Mouse (Mus musculus): ENCODE results near the gene Lman2l. TPM values are rescaled to one million over a fixed set of nuclear protein-coding genes. Genes with fewer than 3 reads are reported as not detected.

Gene Lman2l
- polyA plus RNA-seq, 1 experiment: 26.9 TPM

GRCm38 (mm10) chr1:36401509-36401908, 43.6 kb downstream of the Lman2l start:
- Histone ChIP-seq H3K36me3 (ENCODE audit: control insufficient read depth, insufficient read depth, low read length, poor library complexity, severe bottlenecking) (no peaks in the 10 kb centered on the region), H3K27me3 (ENCODE audit: control insufficient read depth, insufficient read depth, low read length, poor library complexity, severe bottlenecking) (no peaks in the 10 kb centered on the region), H3K27ac (ENCODE audit: insufficient read depth, low read length) (no peak overlapping the region), H3K9me3 (replicated peaks; ENCODE audit: control insufficient read depth, insufficient read depth, low read length, poor library complexity, severe bottlenecking) (no peaks in the 10 kb centered on the region), H3K9ac (ENCODE audit: low read depth, poor library complexity, severe bottlenecking) (no peak overlapping the region), H3K4me3 (ENCODE audit: low read depth, low read length) (no peak overlapping the region), H3K4me1 (ENCODE audit: control insufficient read depth, insufficient read depth, low read length) (no peaks in the 10 kb centered on the region)
- no peak for TF ChIP-seq EP300 (IDR thresholded peaks at IDR 0.05; ENCODE audit: insufficient read depth, low read depth, low read length)
- TF ChIP-seq POLR2A (IDR thresholded peaks at IDR 0.05; ENCODE audit: insufficient read depth, low read length): no peak
- TF ChIP-seq CTCF (IDR thresholded peaks at IDR 0.05; ENCODE audit: low read depth, low read length): no peak

GRCm38 (mm10) chr1:36397041-36397440, 48.0 kb downstream of the Lman2l start:
- Histone ChIP-seq H3K9me3 (replicated peaks; ENCODE audit: control insufficient read depth, insufficient read depth, low read length, poor library complexity, severe bottlenecking) (no peaks in the 10 kb centered on the region), H3K4me1 (ENCODE audit: control insufficient read depth, insufficient read depth, low read length) (no peaks in the 10 kb centered on the region), H3K27ac (ENCODE audit: insufficient read depth, low read length) (no peak overlapping the region), H3K36me3 (ENCODE audit: control insufficient read depth, insufficient read depth, low read length, poor library complexity, severe bottlenecking) (no peaks in the 10 kb centered on the region), H3K4me3 (ENCODE audit: low read depth, low read length) (no peak overlapping the region), H3K27me3 (ENCODE audit: control insufficient read depth, insufficient read depth, low read length, poor library complexity, severe bottlenecking) (no peaks in the 10 kb centered on the region), H3K9ac (ENCODE audit: low read depth, poor library complexity, severe bottlenecking) (no peak overlapping the region)
- TF ChIP-seq EP300 (IDR thresholded peaks at IDR 0.05; ENCODE audit: insufficient read depth, low read depth, low read length) (no peak), POLR2A (IDR thresholded peaks at IDR 0.05; ENCODE audit: insufficient read depth, low read length) (no peak), CTCF (IDR thresholded peaks at IDR 0.05; ENCODE audit: low read depth, low read length) (no peak)

- Histone ChIP-seq H3K9me3 (replicated peaks; ENCODE audit: control insufficient read depth, insufficient read depth, low read length, poor library complexity, severe bottlenecking) (no peaks in the 10 kb centered on the region), H3K4me3 (ENCODE audit: low read depth, low read length) (no peak overlapping the region), H3K4me1 (ENCODE audit: control insufficient read depth, insufficient read depth, low read length) (no peaks in the 10 kb centered on the region), H3K27ac (ENCODE audit: insufficient read depth, low read length) (no peak overlapping the region), H3K36me3 (ENCODE audit: control insufficient read depth, insufficient read depth, low read length, poor library complexity, severe bottlenecking) (no peaks in the 10 kb centered on the region), H3K9ac (ENCODE audit: low read depth, poor library complexity, severe bottlenecking) (no peak overlapping the region), H3K27me3 (ENCODE audit: control insufficient read depth, insufficient read depth, low read length, poor library complexity, severe bottlenecking) (no peaks in the 10 kb centered on the region)
- no peak for TF ChIP-seq POLR2A (IDR thresholded peaks at IDR 0.05; ENCODE audit: insufficient read depth, low read length)
- TF ChIP-seq CTCF (IDR thresholded peaks at IDR 0.05; ENCODE audit: low read depth, low read length): no peak
- no peak for TF ChIP-seq EP300 (IDR thresholded peaks at IDR 0.05; ENCODE audit: insufficient read depth, low read depth, low read length)
These were observed 65.5 kb downstream of the Lman2l start for GRCm38 (mm10) chr1:36379582-36379981.

- H3K9me3 ChIP-seq (replicated peaks; ENCODE audit: control insufficient read depth, insufficient read depth, low read length, poor library complexity, severe bottlenecking): no peaks in the 10 kb centered on the region
- TF ChIP-seq POLR2A (IDR thresholded peaks at IDR 0.05; ENCODE audit: insufficient read depth, low read length) (no peak), EP300 (IDR thresholded peaks at IDR 0.05; ENCODE audit: insufficient read depth, low read depth, low read length) (no peak), CTCF (IDR thresholded peaks at IDR 0.05; ENCODE audit: low read depth, low read length) (no peak)
- no peak overlapping the region for H3K9ac ChIP-seq (ENCODE audit: low read depth, poor library complexity, severe bottlenecking)
- H3K27me3 ChIP-seq (ENCODE audit: control insufficient read depth, insufficient read depth, low read length, poor library complexity, severe bottlenecking): no peaks in the 10 kb centered on the region
- H3K36me3 ChIP-seq (ENCODE audit: control insufficient read depth, insufficient read depth, low read length, poor library complexity, severe bottlenecking): no peaks in the 10 kb centered on the region
- H3K4me3 ChIP-seq (ENCODE audit: low read depth, low read length): no peak overlapping the region
- H3K27ac ChIP-seq (ENCODE audit: insufficient read depth, low read length): no peak overlapping the region
- no peaks in the 10 kb centered on the region for H3K4me1 ChIP-seq (ENCODE audit: control insufficient read depth, insufficient read depth, low read length)
These were observed 66.2 kb downstream of the Lman2l start for GRCm38 (mm10) chr1:36378880-36379279.

GRCm38 (mm10) chr1:36371934-36372845, 72.9 kb downstream of the Lman2l start, which contains the start of gene Fer1l5:
Fer1l5 (plus strand) TSS chr1:36372291.
- no peak for TF ChIP-seq EP300 (IDR thresholded peaks at IDR 0.05; ENCODE audit: insufficient read depth, low read depth, low read length)
- TF ChIP-seq CTCF (IDR thresholded peaks at IDR 0.05; ENCODE audit: low read depth, low read length): no peak
- no peak for TF ChIP-seq POLR2A (IDR thresholded peaks at IDR 0.05; ENCODE audit: insufficient read depth, low read length)
- no peaks in the 10 kb centered on the region for H3K27me3 ChIP-seq (ENCODE audit: control insufficient read depth, insufficient read depth, low read length, poor library complexity, severe bottlenecking)
- no peaks in the 10 kb centered on the region for H3K36me3 ChIP-seq (ENCODE audit: control insufficient read depth, insufficient read depth, low read length, poor library complexity, severe bottlenecking)
- no peak within 1 kb of the TSS for H3K9ac ChIP-seq (ENCODE audit: low read depth, poor library complexity, severe bottlenecking)
- no peaks in the 10 kb centered on the region for H3K9me3 ChIP-seq (replicated peaks; ENCODE audit: control insufficient read depth, insufficient read depth, low read length, poor library complexity, severe bottlenecking)
- H3K4me1 ChIP-seq (ENCODE audit: control insufficient read depth, insufficient read depth, low read length): no peaks in the 10 kb centered on the region
- no peak within 1 kb of the TSS for H3K27ac ChIP-seq (ENCODE audit: insufficient read depth, low read length)
- H3K4me3 ChIP-seq (ENCODE audit: low read depth, low read length): no peak within 1 kb of the TSS

GRCm38 (mm10) chr1:36370918-36371317, 74.2 kb downstream of the Lman2l start:
- Histone ChIP-seq H3K27me3 (ENCODE audit: control insufficient read depth, insufficient read depth, low read length, poor library complexity, severe bottlenecking) (no peaks in the 10 kb centered on the region), H3K9me3 (replicated peaks; ENCODE audit: control insufficient read depth, insufficient read depth, low read length, poor library complexity, severe bottlenecking) (no peaks in the 10 kb centered on the region), H3K4me1 (ENCODE audit: control insufficient read depth, insufficient read depth, low read length) (no peaks in the 10 kb centered on the region), H3K9ac (ENCODE audit: low read depth, poor library complexity, severe bottlenecking) (no peak overlapping the region), H3K27ac (ENCODE audit: insufficient read depth, low read length) (no peak overlapping the region), H3K4me3 (ENCODE audit: low read depth, low read length) (no peak overlapping the region), H3K36me3 (ENCODE audit: control insufficient read depth, insufficient read depth, low read length, poor library complexity, severe bottlenecking) (peaks cover 3% of the 10 kb centered on the region)
- no peak for TF ChIP-seq EP300 (IDR thresholded peaks at IDR 0.05; ENCODE audit: insufficient read depth, low read depth, low read length)
- no peak for TF ChIP-seq POLR2A (IDR thresholded peaks at IDR 0.05; ENCODE audit: insufficient read depth, low read length)
- no peak for TF ChIP-seq CTCF (IDR thresholded peaks at IDR 0.05; ENCODE audit: low read depth, low read length)

Other genes with a start within 250 kb of the Lman2l start
- 76.7 and 77.5 TPM in 2 replicates for gene Uggt1, start 200.6 kb downstream of the Lman2l start, polyA plus RNA-seq (2011; ENCODE audit: insufficient read depth, insufficient read length, low read depth, missing spikeins)
- not detected in 2 replicates for gene Neurl3, start 170.6 kb downstream of the Lman2l start, polyA plus RNA-seq (2011; ENCODE audit: insufficient read depth, insufficient read length, low read depth, missing spikeins)
- 3.5 and 4.1 TPM in 2 replicates for gene Arid5a, start 137.5 kb downstream of the Lman2l start, polyA plus RNA-seq (2011; ENCODE audit: insufficient read depth, insufficient read length, low read depth, missing spikeins)
- 48.2 and 48.4 TPM in 2 replicates for gene Kansl3, start 76.1 kb downstream of the Lman2l start, polyA plus RNA-seq (2011; ENCODE audit: insufficient read depth, insufficient read length, low read depth, missing spikeins)
- gene Fer1l5, start 73.0 kb downstream of the Lman2l start, polyA plus RNA-seq (2011; ENCODE audit: insufficient read depth, insufficient read length, low read depth, missing spikeins): not detected in 2 replicates
- gene Cnnm4, start 26.3 kb upstream of the Lman2l start, polyA plus RNA-seq (2011; ENCODE audit: insufficient read depth, insufficient read length, low read depth, missing spikeins): 4.7 and 5.4 TPM in 2 replicates
- 17.4 and 18.0 TPM in 2 replicates for gene Cnnm3, start 66.6 kb upstream of the Lman2l start, polyA plus RNA-seq (2011; ENCODE audit: insufficient read depth, insufficient read length, low read depth, missing spikeins)
- 6.8 and 6.9 TPM in 2 replicates for gene Ankrd23, start 91.6 kb upstream of the Lman2l start, polyA plus RNA-seq (2011; ENCODE audit: insufficient read depth, insufficient read length, low read depth, missing spikeins)
- gene Gm42417, start 94.2 kb upstream of the Lman2l start, polyA plus RNA-seq (2011; ENCODE audit: insufficient read depth, insufficient read length, low read depth, missing spikeins): 1.2 TPM in 1 of 2 replicates, not detected in the other
- 6.4 and 8.8 TPM in 2 replicates for gene Ankrd39, start 102.2 kb upstream of the Lman2l start, polyA plus RNA-seq (2011; ENCODE audit: insufficient read depth, insufficient read length, low read depth, missing spikeins)
- 6.5 and 11.2 TPM in 2 replicates for gene Sema4c, start 113.1 kb upstream of the Lman2l start, polyA plus RNA-seq (2011; ENCODE audit: insufficient read depth, insufficient read length, low read depth, missing spikeins)
- 8.9 and 9.8 TPM in 2 replicates for gene Fam178b, start 237.9 kb upstream of the Lman2l start, polyA plus RNA-seq (2011; ENCODE audit: insufficient read depth, insufficient read length, low read depth, missing spikeins)
- gene Cox5b, start 246.2 kb upstream of the Lman2l start, polyA plus RNA-seq (2011; ENCODE audit: insufficient read depth, insufficient read length, low read depth, missing spikeins): 509 and 516 TPM in 2 replicates

Data from ES-Bruce4 (cell line).